Mouse (Mus musculus) CH12.LX (cell line): Measurements from ENCODE around the gene Dennd2a.

Experiments
- CHD2 ChIP-seq: IDR thresholded peaks from 2 replicates; pipeline ENCODE4 v1.6.1; 2011; ENCODE audit warnings: low read length, improper control_type of control experiment
- CTCF ChIP-seq, 2 experiments: IDR thresholded peaks in 1 of 2; conservative IDR thresholded peaks in 1 of 2; 2 replicates each; pipeline ENCODE4 v1.5.1; 2011 to 2012; ENCODE audit warnings: low read depth in 2 of 2, low read length in 2 of 2, improper control_type of control experiment in 1 of 2, inconsistent platforms in 1 of 2, mild to moderate bottlenecking in 1 of 2, moderate library complexity in 1 of 2
- E2F4 ChIP-seq: IDR thresholded peaks from 2 replicates; pipeline ENCODE4 v1.6.1; 2011; ENCODE audit warnings: low read depth, low read length, improper control_type of control experiment; ENCODE audit not compliant: insufficient replicate concordance
- NRF1 ChIP-seq: IDR thresholded peaks from 2 replicates; pipeline ENCODE4 v1.6.1; 2014; ENCODE audit warnings: low read depth, mild to moderate bottlenecking, inconsistent platforms, low read length, improper control_type of control experiment, moderate library complexity
- POLR2A ChIP-seq: IDR thresholded peaks from 2 replicates; pipeline ENCODE4 v1.6.1; 2011; ENCODE audit warnings: low read depth, mild to moderate bottlenecking, improper control_type of control experiment, low read length
- USF1 ChIP-seq: IDR thresholded peaks from 2 replicates; pipeline ENCODE4 v1.6.1; 2014; ENCODE audit warnings: low read depth, mild to moderate bottlenecking, inconsistent platforms, low read length, improper control_type of control experiment
- ZNF384 ChIP-seq: IDR thresholded peaks from 2 replicates; pipeline ENCODE4 v1.6.1; 2012; ENCODE audit warnings: low read depth, low read length, improper control_type of control experiment, inconsistent platforms

- TF ChIP-seq ZNF384 (no peak), CTCF (conservative IDR thresholded peaks at IDR 0.05 in 1 of 2, IDR thresholded peaks at IDR 0.05 in 1 of 2; ENCODE audit: low read depth in 2 of 2, low read length in 2 of 2) (no peak), NRF1 (no peak), USF1 (no peak), CHD2 (no peak), E2F4 (no peak), POLR2A (no peak)
Observed at GRCm38 (mm10) chr6:39559276-39559939, 1.7 kb upstream of the Dennd2a start.
